Mouse (Mus musculus): Measurements from ENCODE around the gene Camkmt. TPM values are rescaled to one million over a fixed set of nuclear protein-coding genes. Genes with fewer than 3 reads are reported as not detected.

Camkmt gene
- polyA plus RNA-seq, 2 experiments: 0.77 to 3.0 TPM

GRCm38 (mm10) chr17:85110640-85111039, 20.3 kb downstream of the Camkmt start:
- no peaks in the 10 kb centered on the region for H3K9me3 ChIP-seq (ENCODE audit: control insufficient read depth, low read length)
- H3K4me3 ChIP-seq (ENCODE audit: insufficient read depth in 1 of 2, low read depth in 2 of 2, low read length in 2 of 2): no peak overlapping the region
- H3K36me3 ChIP-seq (replicated peaks; ENCODE audit: control insufficient read depth, insufficient read depth, low read depth): no peaks in the 10 kb centered on the region
- WGBS (ENCODE audit: insufficient replicate concordance): 79% methylated on average over 1 of the region's 1 CpGs
- no peak overlapping the region for H3K27ac ChIP-seq
- H3K4me2 ChIP-seq (ENCODE audit: low read depth): no peak overlapping the region
- ATAC-seq (ENCODE audit: insufficient read depth): no peak
- H3K9ac ChIP-seq (replicated peaks): no peak overlapping the region
- no peaks in the 10 kb centered on the region for H3K4me1 ChIP-seq (replicated peaks; ENCODE audit: control insufficient read depth in 2 of 2, insufficient read depth in 2 of 2, low read length in 1 of 2)
- no peak for TF ChIP-seq EP300 (IDR thresholded peaks at IDR 0.05; ENCODE audit: low read depth)
- TF ChIP-seq CTCF (IDR thresholded peaks at IDR 0.05; ENCODE audit: low read depth): no peak
- no peak for DNase-seq (ENCODE audit: low read depth in 3 of 3, low spot score in 3 of 3)
- no peaks in the 10 kb centered on the region for H3K27me3 ChIP-seq (ENCODE audit: control insufficient read depth, insufficient read depth, low read length)

- H3K4me2 ChIP-seq (ENCODE audit: low read depth): no peak overlapping the region
- DNase-seq (ENCODE audit: low read depth in 3 of 3, low spot score in 3 of 3) (no peak), ATAC-seq (ENCODE audit: insufficient read depth) (no peak)
- no peak overlapping the region for H3K9ac ChIP-seq (replicated peaks)
- H3K9me3 ChIP-seq (ENCODE audit: control insufficient read depth, low read length): no peaks in the 10 kb centered on the region
- whole genome bisulfite sequencing (ENCODE audit: insufficient replicate concordance): 71% methylated on average over 8 of the region's 8 CpGs
- no peaks in the 10 kb centered on the region for H3K4me1 ChIP-seq (replicated peaks; ENCODE audit: control insufficient read depth in 2 of 2, insufficient read depth in 2 of 2, low read length in 1 of 2)
- H3K4me3 ChIP-seq (ENCODE audit: insufficient read depth in 1 of 2, low read depth in 2 of 2, low read length in 2 of 2): no peak overlapping the region
- no peaks in the 10 kb centered on the region for H3K36me3 ChIP-seq (replicated peaks; ENCODE audit: control insufficient read depth, insufficient read depth, low read depth)
- H3K27ac ChIP-seq: no peak overlapping the region
- H3K27me3 ChIP-seq (ENCODE audit: control insufficient read depth, insufficient read depth, low read length): no peaks in the 10 kb centered on the region
- TF ChIP-seq CTCF (IDR thresholded peaks at IDR 0.05; ENCODE audit: low read depth) (no peak), EP300 (IDR thresholded peaks at IDR 0.05; ENCODE audit: low read depth) (no peak)
Observed at GRCm38 (mm10) chr17:85113441-85113840, 23.1 kb downstream of the Camkmt start.

- Histone ChIP-seq H3K36me3 (replicated peaks; ENCODE audit: control insufficient read depth, insufficient read depth, low read depth) (no peaks in the 10 kb centered on the region), H3K4me1 (replicated peaks; ENCODE audit: control insufficient read depth in 2 of 2, insufficient read depth in 2 of 2, low read length in 1 of 2) (0 out of 4 replicates have a peak, but pooled peaks cover 0 to 1% of the 10 kb centered on the region in 2 experiments), H3K9ac (replicated peaks) (no peak overlapping the region), H3K9me3 (ENCODE audit: control insufficient read depth, low read length) (no peaks in the 10 kb centered on the region), H3K4me2 (ENCODE audit: low read depth) (no peak overlapping the region), H3K27me3 (ENCODE audit: control insufficient read depth, insufficient read depth, low read length) (no peaks in the 10 kb centered on the region), H3K27ac (no peak overlapping the region), H3K4me3 (ENCODE audit: insufficient read depth in 1 of 2, low read depth in 2 of 2, low read length in 2 of 2) (no peak overlapping the region)
- DNase-seq (ENCODE audit: low read depth in 3 of 3, low spot score in 3 of 3) (peak; percentile 3 to 10 (median 9)), ATAC-seq (ENCODE audit: insufficient read depth) (no peak)
- TF ChIP-seq CTCF (IDR thresholded peaks at IDR 0.05; ENCODE audit: low read depth) (peak; percentile 60), EP300 (IDR thresholded peaks at IDR 0.05; ENCODE audit: low read depth) (no peak)
- 34% methylated on average over 4 of the region's 4 CpGs for WGBS (ENCODE audit: insufficient replicate concordance)
Observed at GRCm38 (mm10) chr17:85116643-85117042, 26.3 kb downstream of the Camkmt start.

- no peak for TF ChIP-seq EP300 (IDR thresholded peaks at IDR 0.05; ENCODE audit: low read depth)
- no peak for TF ChIP-seq CTCF (IDR thresholded peaks at IDR 0.05; ENCODE audit: low read depth)
- no peak overlapping the region for H3K27ac ChIP-seq
- no peak overlapping the region for H3K4me3 ChIP-seq (ENCODE audit: insufficient read depth in 1 of 2, low read depth in 2 of 2, low read length in 2 of 2)
- DNase-seq (ENCODE audit: low read depth in 3 of 3, low spot score in 3 of 3): no peak
- no peak overlapping the region for H3K9ac ChIP-seq (replicated peaks)
- WGBS (ENCODE audit: insufficient replicate concordance): 51% methylated on average over 1 of the region's 1 CpGs
- no peaks in the 10 kb centered on the region for H3K27me3 ChIP-seq (ENCODE audit: control insufficient read depth, insufficient read depth, low read length)
- no peak overlapping the region for H3K4me2 ChIP-seq (ENCODE audit: low read depth)
- ATAC-seq (ENCODE audit: insufficient read depth): no peak
- H3K36me3 ChIP-seq (replicated peaks; ENCODE audit: control insufficient read depth, insufficient read depth, low read depth): no peaks in the 10 kb centered on the region
- H3K9me3 ChIP-seq (ENCODE audit: control insufficient read depth, low read length): no peaks in the 10 kb centered on the region
- no peaks in the 10 kb centered on the region for H3K4me1 ChIP-seq (replicated peaks; ENCODE audit: control insufficient read depth in 2 of 2, insufficient read depth in 2 of 2, low read length in 1 of 2)
Observed at GRCm38 (mm10) chr17:85138393-85138792, 48.0 kb downstream of the Camkmt start.

GRCm38 (mm10) chr17:85141621-85142020, 51.3 kb downstream of the Camkmt start:
- H3K9me3 ChIP-seq (ENCODE audit: control insufficient read depth, low read length): no peaks in the 10 kb centered on the region
- TF ChIP-seq EP300 (IDR thresholded peaks at IDR 0.05; ENCODE audit: low read depth) (no peak), CTCF (IDR thresholded peaks at IDR 0.05; ENCODE audit: low read depth) (no peak)
- ATAC-seq (ENCODE audit: insufficient read depth): no peak
- no peaks in the 10 kb centered on the region for H3K36me3 ChIP-seq (replicated peaks; ENCODE audit: control insufficient read depth, insufficient read depth, low read depth)
- no peaks in the 10 kb centered on the region for H3K27me3 ChIP-seq (ENCODE audit: control insufficient read depth, insufficient read depth, low read length)
- no peak for DNase-seq (ENCODE audit: low read depth in 3 of 3, low spot score in 3 of 3)
- H3K9ac ChIP-seq (replicated peaks): no peak overlapping the region
- H3K4me2 ChIP-seq (ENCODE audit: low read depth): no peak overlapping the region
- H3K4me1 ChIP-seq (replicated peaks; ENCODE audit: control insufficient read depth in 2 of 2, insufficient read depth in 2 of 2, low read length in 1 of 2): no peaks in the 10 kb centered on the region
- 50% methylated on average over 3 of the region's 3 CpGs for WGBS (ENCODE audit: insufficient replicate concordance)
- H3K27ac ChIP-seq: no peak overlapping the region
- no peak overlapping the region for H3K4me3 ChIP-seq (ENCODE audit: insufficient read depth in 1 of 2, low read depth in 2 of 2, low read length in 2 of 2)
